Mouse (Mus musculus) olfactory bulb, adult 2 months (tissue): ENCODE measurements around the gene Eef2. TPM values are rescaled to one million over a fixed set of nuclear protein-coding genes. Genes with fewer than 3 reads are reported as not detected.

ENCODE experiments used
- H3K27ac ChIP-seq: fragments of 200-500 bp; 2 replicates; pipeline ENCODE4 v1.5.1; 2012; ENCODE audit warnings: low read depth, low read length; ENCODE audit not compliant: insufficient read depth
- H3K4me1 ChIP-seq: fragments of 200-500 bp; 2 replicates; pipeline ENCODE4 v1.6.1; 2012; ENCODE audit warnings: low read length; ENCODE audit not compliant: control insufficient read depth, insufficient read depth
- H3K4me3 ChIP-seq: fragments of 200-500 bp; 2 replicates; pipeline ENCODE4 v1.5.1; 2012; ENCODE audit warnings: mild to moderate bottlenecking, low read depth, low read length, moderate library complexity; ENCODE audit not compliant: insufficient read depth
- CTCF ChIP-seq: fragments of 200-500 bp; IDR thresholded peaks from 2 replicates; pipeline ENCODE4 v1.5.1; 2012; ENCODE audit warnings: low read depth, mild to moderate bottlenecking, low read length, moderate library complexity; ENCODE audit not compliant: insufficient read depth
- POLR2A ChIP-seq: fragments of 200-500 bp; IDR thresholded peaks from 2 replicates; pipeline ENCODE4 v1.6.1; 2012; ENCODE audit warnings: mild to moderate bottlenecking, low read depth, low read length, moderate library complexity; ENCODE audit not compliant: insufficient read depth
- WGBS: fragments of 180-500 bp; shearing (Covaris S2); methylation state at CpG from one replicate; pipeline ENCODE4 v1.1.7; 2018; 5-methylcytosine and 5-hydroxymethylcytosine counted together
- polyA plus RNA-seq: library from polyadenylated mRNA; stranded (reverse); fragments of >200 nt; gene quantifications from 2 replicates; pipeline ENCODE4 v1.2.4, GENCODE M21; 2012; ENCODE audit warnings: low replicate concordance; ENCODE audit not compliant: missing spikeins, insufficient read depth, insufficient read length

Eef2 gene
- polyA plus RNA-seq, 1 experiment = 423 TPM

GRCm38 (mm10) chr10:81183805-81184204 is 7.4 kb downstream of the Eef2 start, which contains the start of gene 4930442H23Rik:
Gene 4930442H23Rik, minus strand, starts transcription at chr10:81183849.
- Histone ChIP-seq H3K27ac (peak within 1 kb of the TSS; percentile 77), H3K4me1 (peaks cover 25% of the 10 kb centered on the region), H3K4me3 (peak within 1 kb of the TSS; percentile 87)
- no peak for TF ChIP-seq POLR2A
- TF ChIP-seq CTCF = no peak
- 79% methylated on average over 5 of the region's 5 CpGs for WGBS

GRCm38 (mm10) chr10:81184765-81185164 is 8.3 kb downstream of the Eef2 start:
- H3K27ac ChIP-seq = no peak overlapping the region
- no peak overlapping the region for H3K4me3 ChIP-seq
- peaks cover 21% of the 10 kb centered on the region for H3K4me1 ChIP-seq
- WGBS = 48% methylated on average over 4 of the region's 4 CpGs
- TF ChIP-seq CTCF = no peak
- no peak for TF ChIP-seq POLR2A

- no peak for TF ChIP-seq CTCF
- no peak for TF ChIP-seq POLR2A
- no peak overlapping the region for H3K27ac ChIP-seq
- 91% methylated on average over 9 of the region's 9 CpGs for WGBS
- no peak overlapping the region for H3K4me3 ChIP-seq
- H3K4me1 ChIP-seq = peaks cover 23% of the 10 kb centered on the region
Observed at GRCm38 (mm10) chr10:81187161-81187560, 10.7 kb downstream of the Eef2 start.

- Histone ChIP-seq H3K4me3 (no peak overlapping the region), H3K27ac (no peak overlapping the region), H3K4me1 (peaks cover 24% of the 10 kb centered on the region)
- no peak for TF ChIP-seq CTCF
- TF ChIP-seq POLR2A = no peak
- whole genome bisulfite sequencing = 85% methylated on average over 26 of the region's 26 CpGs
Observed at GRCm38 (mm10) chr10:81189821-81190220, 13.4 kb downstream of the Eef2 start.

- peak; percentile 21; the same call in 1 of the 2 replicates for TF ChIP-seq CTCF
- TF ChIP-seq POLR2A = no peak
- H3K4me1 ChIP-seq = peaks cover 24% of the 10 kb centered on the region
- no peak overlapping the region for H3K4me3 ChIP-seq
- WGBS = 68% methylated on average over 31 of the region's 31 CpGs
- H3K27ac ChIP-seq = no peak overlapping the region
Observed at GRCm38 (mm10) chr10:81190236-81190911, 13.9 kb downstream of the Eef2 start.

- no peak overlapping the region for H3K27ac ChIP-seq
- no peak overlapping the region for H3K4me3 ChIP-seq
- TF ChIP-seq CTCF (no peak), POLR2A (no peak)
- H3K4me1 ChIP-seq = peaks cover 24% of the 10 kb centered on the region
- 70% methylated on average over 6 of the region's 6 CpGs for WGBS
Observed at GRCm38 (mm10) chr10:81190912-81191321, 14.5 kb downstream of the Eef2 start.

- no peak overlapping the region for H3K4me3 ChIP-seq
Observed at GRCm38 (mm10) chr10:81191342-81191982, 15.0 kb downstream of the Eef2 start.

GRCm38 (mm10) chr10:81192270-81192967 is 16.0 kb downstream of the Eef2 start:
- under 1% methylated on average over 93 of the region's 93 CpGs for WGBS
- Histone ChIP-seq H3K4me1 (peaks cover 24% of the 10 kb centered on the region), H3K4me3 (peak overlapping the region; percentile 62), H3K27ac (peak overlapping the region; percentile 91)
- TF ChIP-seq CTCF (no peak), POLR2A (peak; percentile 81)

More at GRCm38 (mm10) chr10:81191342-81191982, 15.0 kb downstream of the Eef2 start:
- no peak for TF ChIP-seq POLR2A
- TF ChIP-seq CTCF = no peak
- Histone ChIP-seq H3K4me1 (peaks cover 24% of the 10 kb centered on the region), H3K27ac (no peak overlapping the region)
- 80% methylated on average over 18 of the region's 18 CpGs for WGBS

- TF ChIP-seq CTCF (no peak), POLR2A (no peak)
- Histone ChIP-seq H3K4me1 (peaks cover 24% of the 10 kb centered on the region), H3K27ac (peak overlapping the region; percentile 91), H3K4me3 (peak overlapping the region; percentile 62)
- under 1% methylated on average over 19 of the region's 19 CpGs for WGBS
Observed at GRCm38 (mm10) chr10:81192968-81193501, 16.6 kb downstream of the Eef2 start.
